Mouse (Mus musculus) limb, embryonic 13.5 days (tissue): ENCODE results near the gene Mlph. TPM values are rescaled to one million over a fixed set of nuclear protein-coding genes. Genes with fewer than 3 reads are reported as not detected.

Experiments
- ATAC-seq: fragments of 200-750 bp; cut with Nextera tagmentation; 2 replicates; pipeline ENCODE4 v1.8.0; 2017; ENCODE audit warnings: low read depth, moderate number of reproducible peaks, moderate TSS enrichment; ENCODE audit not compliant: low FRiP score
- H3K27ac ChIP-seq: fragments of 300-500 bp; sonication (generic); 2 replicates; pipeline ENCODE4 v1.5.1; 2015; ENCODE audit warnings: inconsistent platforms, mild to moderate bottlenecking, moderate library complexity
- H3K27me3 ChIP-seq: fragments of 300-500 bp; sonication (generic); 2 replicates; pipeline ENCODE4 v1.6.1; 2015; ENCODE audit warnings: mild to moderate bottlenecking, inconsistent platforms
- H3K36me3 ChIP-seq: fragments of 300-500 bp; sonication (generic); 2 replicates; pipeline ENCODE4 v1.6.1; 2015; ENCODE audit warnings: inconsistent platforms, mild to moderate bottlenecking, moderate library complexity
- H3K4me1 ChIP-seq: fragments of 300-500 bp; sonication (generic); 2 replicates; pipeline ENCODE4 v1.6.1; 2015; ENCODE audit warnings: inconsistent platforms
- H3K4me2 ChIP-seq: fragments of 300-500 bp; sonication (generic); replicated peaks from 2 replicates; pipeline ENCODE4 v1.6.1; 2015; ENCODE audit warnings: inconsistent platforms, mild to moderate bottlenecking, moderate library complexity
- H3K4me3 ChIP-seq: fragments of 300-500 bp; sonication (generic); 2 replicates; pipeline ENCODE4 v1.5.1; 2015; ENCODE audit warnings: moderate library complexity, mild to moderate bottlenecking, inconsistent platforms
- H3K9ac ChIP-seq: fragments of 300-500 bp; sonication (generic); 2 replicates; pipeline ENCODE4 v1.6.1; 2015; ENCODE audit warnings: mild to moderate bottlenecking, inconsistent platforms
- H3K9me3 ChIP-seq: fragments of 300-500 bp; sonication (generic); 2 replicates; pipeline ENCODE4 v1.6.1; 2016; ENCODE audit warnings: inconsistent platforms
- WGBS: fragments of 180-500 bp; shearing (Covaris S2); methylation state at CpG from one replicate; pipeline ENCODE4 v1.1.7; 2015; 5-methylcytosine and 5-hydroxymethylcytosine counted together
- polyA plus RNA-seq: library from polyadenylated mRNA; unstranded; fragments of >200 nt; fragmentation: Nextera tagmentation; extraction: Ambion mirVana; gene quantifications from 2 replicates; pipeline ENCODE4 v1.2.1, GENCODE M21; 2015

Gene Mlph
- polyA plus RNA-seq, 1 experiment from 2014 or later: 0.87 TPM

DNA sequence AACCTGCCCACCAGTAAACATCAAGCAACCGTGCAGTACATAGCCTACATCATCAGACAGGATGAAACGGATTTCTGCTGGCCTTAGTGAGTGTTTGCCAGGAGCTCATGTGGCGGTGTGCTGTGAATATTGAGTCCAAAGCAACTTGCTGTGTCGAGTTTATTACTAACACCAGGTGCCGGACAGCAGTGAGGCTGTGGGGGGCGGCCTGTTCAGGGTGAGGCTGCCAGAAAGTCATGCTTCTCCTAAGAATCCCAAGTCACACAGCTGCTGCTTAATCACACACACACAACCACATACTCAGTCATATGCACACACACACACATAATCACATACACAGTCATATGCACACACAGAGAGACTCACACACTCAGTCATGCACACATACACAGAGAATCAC, 1.7 kb upstream of the Mlph start:
- 40% methylated on average over 6 of the region's 6 CpGs for WGBS

DNA sequence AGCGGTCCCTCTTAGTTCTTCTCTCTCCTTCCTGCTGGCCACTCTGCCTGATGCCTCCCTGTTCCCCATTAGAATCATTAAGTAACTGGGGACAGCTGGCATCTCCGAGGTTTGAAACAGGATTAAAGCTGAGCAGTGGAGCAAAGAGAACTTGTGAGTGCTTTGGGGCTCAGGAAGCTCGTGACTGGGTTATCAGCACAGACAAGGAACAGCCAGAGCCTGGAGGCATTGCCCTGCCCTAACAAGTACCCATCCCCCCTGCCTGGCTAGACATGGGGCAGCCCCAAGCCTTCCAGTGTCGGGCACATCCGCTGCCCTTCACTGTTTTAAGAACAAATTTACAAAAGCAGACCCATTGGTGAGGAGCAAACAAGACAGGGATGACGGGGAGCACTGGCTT, 2.6 kb downstream of the Mlph start:
- H3K4me1 ChIP-seq: peaks cover 14% of the 10 kb centered on the region
- no peak for ATAC-seq
- peaks cover 4% of the 10 kb centered on the region; the same call in 1 of the 2 replicates for H3K27me3 ChIP-seq
- H3K9ac ChIP-seq: no peak overlapping the region
- H3K36me3 ChIP-seq: no peaks in the 10 kb centered on the region
- H3K4me3 ChIP-seq: no peak overlapping the region
- WGBS: 63% methylated on average over 6 of the region's 6 CpGs
- no peak overlapping the region for H3K4me2 ChIP-seq
- no peak overlapping the region for H3K27ac ChIP-seq
- peaks cover 21% of the 10 kb centered on the region for H3K9me3 ChIP-seq

More for the DNA sequence above, 1.7 kb upstream of the Mlph start:
- Histone ChIP-seq H3K27ac (no peak overlapping the region), H3K27me3 (peaks cover 9% of the 10 kb centered on the region; the same call in 1 of the 2 replicates), H3K4me1 (peaks cover 38% of the 10 kb centered on the region), H3K9ac (no peak overlapping the region), H3K9me3 (no peaks in the 10 kb centered on the region), H3K4me3 (no peak overlapping the region), H3K4me2 (no peak overlapping the region), H3K36me3 (no peaks in the 10 kb centered on the region)
- no peak for ATAC-seq

DNA sequence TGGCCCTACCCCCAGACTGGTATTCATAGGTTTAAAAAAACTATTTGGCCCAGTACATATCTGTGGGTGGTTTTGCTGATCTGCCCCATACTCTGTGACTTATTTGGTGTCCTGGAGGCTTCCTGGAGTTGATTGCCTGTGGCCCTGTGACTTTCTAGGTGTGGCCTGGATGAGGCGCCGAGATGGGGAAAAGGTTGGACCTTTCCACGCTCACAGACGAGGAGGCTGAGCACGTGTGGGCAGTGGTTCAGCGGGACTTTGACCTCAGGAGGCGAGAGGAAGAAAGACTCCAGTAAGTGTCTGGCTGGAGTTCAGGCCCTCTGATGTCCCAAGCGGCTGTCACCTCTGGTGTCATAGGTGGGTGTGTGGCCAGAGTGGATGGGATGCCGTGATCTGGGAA, 6.8 kb downstream of the Mlph start:
- Histone ChIP-seq H3K9ac (no peak overlapping the region), H3K9me3 (peaks cover 21% of the 10 kb centered on the region), H3K36me3 (no peaks in the 10 kb centered on the region), H3K4me2 (no peak overlapping the region), H3K27me3 (no peaks in the 10 kb centered on the region; the same call in 1 of the 2 replicates), H3K4me3 (no peak overlapping the region), H3K27ac (no peak overlapping the region), H3K4me1 (no peaks in the 10 kb centered on the region)
- WGBS: 84% methylated on average over 9 of the region's 9 CpGs
- ATAC-seq: no peak

- no peak overlapping the region for H3K9ac ChIP-seq
- H3K27ac ChIP-seq: no peak overlapping the region
These were observed 11.1 kb downstream of the Mlph start for GRCm38 (mm10) chr1:90926030-90926429.

GRCm38 (mm10) chr1:90927308-90927707, 12.4 kb downstream of the Mlph start:
- no peak overlapping the region for H3K27ac ChIP-seq
- peaks cover 15% of the 10 kb centered on the region; the same call in 1 of the 2 replicates for H3K27me3 ChIP-seq
- peaks cover 19% of the 10 kb centered on the region for H3K4me1 ChIP-seq
- no peak for ATAC-seq
- no peaks in the 10 kb centered on the region for H3K36me3 ChIP-seq
- H3K9me3 ChIP-seq: no peaks in the 10 kb centered on the region
- H3K4me3 ChIP-seq: 0 out of 2 replicates have a peak overlapping the region, but pooled peaks have one; percentile 40
- peak overlapping the region; percentile 86 for H3K4me2 ChIP-seq
- H3K9ac ChIP-seq: no peak overlapping the region
- WGBS: 39% methylated on average over 15 of the region's 15 CpGs

More at GRCm38 (mm10) chr1:90926030-90926429, 11.1 kb downstream of the Mlph start:
- Histone ChIP-seq H3K4me1 (peaks cover 19% of the 10 kb centered on the region), H3K27me3 (peaks cover 15% of the 10 kb centered on the region; the same call in 1 of the 2 replicates), H3K4me3 (no peak overlapping the region), H3K9me3 (no peaks in the 10 kb centered on the region), H3K4me2 (no peak overlapping the region), H3K36me3 (no peaks in the 10 kb centered on the region)
- WGBS: 91% methylated on average over 4 of the region's 4 CpGs
- ATAC-seq: no peak

DNA sequence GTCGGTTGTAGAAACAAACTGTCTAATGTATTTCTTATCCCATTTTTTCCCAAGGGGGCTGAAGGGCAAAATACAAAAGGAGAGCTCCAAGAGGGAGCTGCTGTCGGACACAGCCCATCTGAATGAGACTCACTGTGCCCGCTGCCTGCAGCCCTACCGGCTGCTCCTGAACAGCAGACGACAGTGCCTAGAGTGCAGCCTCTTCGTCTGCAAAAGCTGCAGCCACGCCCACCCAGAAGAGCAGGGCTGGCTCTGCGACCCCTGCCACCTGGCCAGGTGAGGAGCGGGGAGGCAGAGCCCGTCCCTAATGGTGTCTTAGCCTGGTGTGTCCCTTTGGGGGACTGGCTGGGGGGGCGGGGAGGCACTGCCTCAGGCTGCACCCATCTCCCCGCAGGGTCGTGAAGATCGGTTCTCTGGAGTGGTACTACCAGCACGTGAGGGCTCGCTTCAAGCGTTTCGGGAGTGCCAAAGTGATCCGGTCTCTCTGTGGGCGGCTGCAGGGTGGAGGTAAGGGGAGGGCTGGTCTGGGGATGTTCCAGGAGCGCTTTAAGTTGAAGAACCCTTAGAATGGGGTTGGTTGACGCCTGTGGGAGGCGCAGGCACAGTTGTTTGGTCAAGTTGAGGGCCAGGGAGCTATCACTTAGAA, 13.2 kb downstream of the Mlph start:
- Histone ChIP-seq H3K36me3 (no peaks in the 10 kb centered on the region), H3K27ac (peak overlapping the region; percentile 28; the same call in 1 of the 2 replicates), H3K4me2 (peak overlapping the region; percentile 86), H3K9ac (peak overlapping the region; percentile 57), H3K4me1 (peaks cover 19% of the 10 kb centered on the region), H3K27me3 (peaks cover 15% of the 10 kb centered on the region; the same call in 1 of the 2 replicates), H3K4me3 (peak overlapping the region; percentile 40), H3K9me3 (no peaks in the 10 kb centered on the region)
- WGBS: 2% methylated on average over 23 of the region's 23 CpGs
- 0 out of 2 replicates have a peak, but pooled peaks have one; percentile 36 for ATAC-seq

DNA sequence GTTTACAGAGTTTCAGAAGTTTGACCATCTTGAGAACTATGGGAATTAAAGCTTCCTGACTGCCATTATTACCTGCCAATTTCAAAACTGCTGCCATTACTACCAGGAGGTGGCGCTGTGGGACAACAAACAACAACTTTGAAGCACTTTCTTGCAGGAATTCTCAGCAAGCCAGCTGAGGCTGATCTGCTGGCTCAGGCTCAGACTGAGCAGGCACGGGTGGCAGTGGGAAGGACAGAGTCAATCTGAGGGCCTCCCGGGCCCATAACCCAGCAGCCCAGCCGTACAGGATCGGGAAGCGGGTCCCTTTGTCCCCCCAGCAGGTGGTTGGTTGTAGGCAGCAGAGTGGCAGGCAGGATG, 13.7 kb downstream of the Mlph start:
- H3K9me3 ChIP-seq: no peaks in the 10 kb centered on the region
- H3K4me3 ChIP-seq: peak overlapping the region; percentile 40
- H3K4me1 ChIP-seq: peaks cover 19% of the 10 kb centered on the region
- ATAC-seq: peak; percentile 76; the same call in 1 of the 2 replicates
- WGBS: 3% methylated on average over 6 of the region's 6 CpGs
- H3K36me3 ChIP-seq: no peaks in the 10 kb centered on the region
- peak overlapping the region; percentile 86 for H3K4me2 ChIP-seq
- H3K9ac ChIP-seq: peak overlapping the region; percentile 57; the same call in 1 of the 2 replicates
- no peak overlapping the region for H3K27ac ChIP-seq
- H3K27me3 ChIP-seq: peaks cover 15% of the 10 kb centered on the region; the same call in 1 of the 2 replicates

DNA sequence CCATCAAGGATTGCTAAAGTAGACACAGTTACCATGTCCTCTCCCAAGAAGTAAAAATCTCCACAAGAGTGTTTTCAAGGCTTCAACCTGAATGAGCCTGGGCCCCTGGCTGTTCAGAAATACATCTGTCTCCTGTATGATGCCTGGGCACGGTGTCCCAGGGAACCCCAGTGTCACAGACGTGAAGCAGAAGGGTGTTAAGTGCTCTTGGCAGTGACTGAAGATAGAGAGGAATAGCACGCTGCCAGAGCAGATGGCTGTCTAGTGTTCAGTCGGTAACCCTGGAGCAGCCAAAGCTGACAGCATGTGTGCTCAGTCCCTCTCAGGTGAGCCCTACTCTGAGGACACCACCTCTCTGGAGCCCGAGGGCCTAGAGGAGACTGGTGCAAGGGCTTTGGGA, 18.1 kb downstream of the Mlph start:
- Histone ChIP-seq H3K27me3 (peaks cover 3% of the 10 kb centered on the region; the same call in 1 of the 2 replicates), H3K9me3 (no peaks in the 10 kb centered on the region), H3K4me2 (no peak overlapping the region), H3K9ac (no peak overlapping the region), H3K4me1 (peaks cover 8% of the 10 kb centered on the region), H3K27ac (no peak overlapping the region), H3K36me3 (no peaks in the 10 kb centered on the region), H3K4me3 (no peak overlapping the region)
- WGBS: 72% methylated on average over 5 of the region's 5 CpGs
- ATAC-seq: no peak

DNA sequence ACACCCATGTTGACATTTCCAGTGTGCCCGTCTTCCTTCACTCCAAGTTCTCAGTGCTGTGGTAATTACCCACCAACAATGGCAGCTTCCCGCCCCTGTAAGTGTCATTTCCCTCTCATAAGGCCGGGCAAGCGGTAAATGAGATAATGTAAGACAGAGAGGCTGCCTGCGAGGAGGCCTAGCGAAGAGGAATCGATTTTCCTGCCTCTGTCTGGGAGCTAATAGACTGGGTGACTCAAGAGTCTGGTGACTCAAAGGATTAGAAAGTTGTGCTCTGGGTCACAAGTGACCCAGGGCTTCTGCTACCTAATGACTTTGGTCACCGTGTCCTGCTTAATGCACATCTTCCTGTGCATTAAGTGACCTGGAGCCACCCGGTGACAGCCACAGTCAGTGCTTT, 22.1 kb downstream of the Mlph start:
- Histone ChIP-seq H3K4me2 (no peak overlapping the region), H3K27ac (no peak overlapping the region), H3K9ac (no peak overlapping the region), H3K4me3 (no peak overlapping the region), H3K4me1 (no peaks in the 10 kb centered on the region), H3K9me3 (no peaks in the 10 kb centered on the region), H3K36me3 (no peaks in the 10 kb centered on the region), H3K27me3 (no peaks in the 10 kb centered on the region)
- no peak for ATAC-seq
- WGBS: 63% methylated on average over 9 of the region's 9 CpGs

- ATAC-seq: no peak
- H3K4me3 ChIP-seq: no peak overlapping the region
- no peaks in the 10 kb centered on the region for H3K9me3 ChIP-seq
- H3K27ac ChIP-seq: no peak overlapping the region
- H3K9ac ChIP-seq: no peak overlapping the region
- no peak overlapping the region for H3K4me2 ChIP-seq
- 83% methylated on average over 4 of the region's 4 CpGs for WGBS
- no peaks in the 10 kb centered on the region for H3K4me1 ChIP-seq
- H3K27me3 ChIP-seq: no peaks in the 10 kb centered on the region
- no peaks in the 10 kb centered on the region for H3K36me3 ChIP-seq
These were observed 25.1 kb downstream of the Mlph start for GRCm38 (mm10) chr1:90939980-90940379.

DNA sequence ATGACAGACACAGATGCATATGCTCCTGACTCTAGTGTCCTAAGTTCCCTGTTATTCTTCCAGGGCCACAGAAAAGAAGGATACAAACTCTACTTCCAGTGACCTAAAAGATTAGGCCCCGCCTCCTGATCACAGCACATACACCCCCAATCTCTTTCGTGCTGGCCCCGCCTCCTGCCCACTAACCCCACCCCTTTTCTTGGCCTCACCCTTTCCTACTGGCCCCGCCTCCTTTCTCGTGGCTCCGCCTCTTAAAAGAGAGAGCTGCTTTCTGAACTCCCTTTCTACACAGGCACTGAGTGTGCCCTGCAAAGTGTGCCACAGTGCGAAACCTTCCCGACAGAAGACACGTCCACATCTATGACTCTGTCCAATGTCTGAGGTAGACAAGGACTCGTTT, 30.3 kb downstream of the Mlph start:
- Histone ChIP-seq H3K9ac (no peak overlapping the region), H3K9me3 (no peaks in the 10 kb centered on the region), H3K36me3 (no peaks in the 10 kb centered on the region), H3K27me3 (no peaks in the 10 kb centered on the region), H3K4me2 (no peak overlapping the region), H3K4me1 (no peaks in the 10 kb centered on the region), H3K27ac (no peak overlapping the region), H3K4me3 (no peak overlapping the region)
- no peak for ATAC-seq
- 68% methylated on average over 10 of the region's 10 CpGs for WGBS

- Histone ChIP-seq H3K4me3 (no peak overlapping the region), H3K36me3 (no peaks in the 10 kb centered on the region), H3K9ac (no peak overlapping the region), H3K4me2 (no peak overlapping the region), H3K27ac (no peak overlapping the region), H3K9me3 (no peaks in the 10 kb centered on the region), H3K4me1 (no peaks in the 10 kb centered on the region), H3K27me3 (no peaks in the 10 kb centered on the region)
- ATAC-seq: no peak
- WGBS: 72% methylated on average over 2 of the region's 2 CpGs
These were observed 32.4 kb downstream of the Mlph start for GRCm38 (mm10) chr1:90947252-90947651.

GRCm38 (mm10) chr1:90949309-90949708, 34.4 kb downstream of the Mlph start:
- Histone ChIP-seq H3K9me3 (no peaks in the 10 kb centered on the region), H3K4me3 (no peak overlapping the region), H3K36me3 (no peaks in the 10 kb centered on the region), H3K4me1 (peaks cover 3% of the 10 kb centered on the region; the same call in 1 of the 2 replicates), H3K9ac (no peak overlapping the region), H3K27me3 (no peaks in the 10 kb centered on the region), H3K27ac (no peak overlapping the region), H3K4me2 (no peak overlapping the region)
- WGBS: 68% methylated on average over 9 of the region's 9 CpGs
- no peak for ATAC-seq
